Comparison of ENCODE assay signal across 14 mouse cellular contexts in genomic region chr19:44716731-44717600, GRCm38 (mm10). TPM values are rescaled to one million over a fixed set of nuclear protein-coding genes. Genes with fewer than 3 reads are reported as not detected.
"Had no signal": no experiment of that assay in that cellular context is flagged by ENCODE, and none has a peak within 500 bp of the region (broad histone marks: within the 10 kb centered on the region; RNA-seq: fewer than 3 reads in every experiment).

No protein-coding gene starts in this region.

- DNase-seq: kidney, adult 8-10 months; kidney, postnatal 25 days; liver; liver, embryonic 13.5 days; liver, postnatal 0 days; lung, postnatal 14 days; thymus, postnatal 4 days had no signal

- H3K9ac ChIP-seq: limb, embryonic 12.5 days; liver, embryonic 13.5 days; liver, postnatal 0 days; lung, embryonic 15.5 days; midbrain, embryonic 12.5 days had no signal

- H3K4me2 ChIP-seq: limb, embryonic 12.5 days; liver, embryonic 13.5 days; lung, embryonic 15.5 days; midbrain, embryonic 12.5 days had no signal

- H3K27ac ChIP-seq: limb, embryonic 12.5 days; liver, embryonic 13.5 days; lung, embryonic 15.5 days; macrophage; midbrain, embryonic 12.5 days; stomach, postnatal 0 days had no signal

- H3K4me3 ChIP-seq: limb, embryonic 12.5 days; liver, embryonic 13.5 days; lung, embryonic 15.5 days; midbrain, embryonic 12.5 days had no signal

- H3K36me3 ChIP-seq: limb, embryonic 12.5 days; liver, embryonic 13.5 days; lung, embryonic 15.5 days; midbrain, embryonic 12.5 days had no signal

- ATAC-seq: liver, postnatal 0 days had no signal

- H3K9me3 ChIP-seq: liver, embryonic 13.5 days; lung, embryonic 15.5 days had no signal

- H3K4me1 ChIP-seq: liver, embryonic 13.5 days had no signal

RNA-seq across cellular contexts. Expression of gene Pax2, which starts 38.9 kb away (rescaled TPM):
- total RNA-seq: megakaryocyte-erythroid progenitor cell, adult 5-6 weeks; neutrophil, adult 5-6 weeks had no signal
- polyA plus RNA-seq: limb, embryonic 12.5 days; liver, embryonic 13.5 days; liver, postnatal 0 days; macrophage; stomach, postnatal 0 days had no signal
